Mouse (Mus musculus): ENCODE results near the gene Spryd7.

DNA sequence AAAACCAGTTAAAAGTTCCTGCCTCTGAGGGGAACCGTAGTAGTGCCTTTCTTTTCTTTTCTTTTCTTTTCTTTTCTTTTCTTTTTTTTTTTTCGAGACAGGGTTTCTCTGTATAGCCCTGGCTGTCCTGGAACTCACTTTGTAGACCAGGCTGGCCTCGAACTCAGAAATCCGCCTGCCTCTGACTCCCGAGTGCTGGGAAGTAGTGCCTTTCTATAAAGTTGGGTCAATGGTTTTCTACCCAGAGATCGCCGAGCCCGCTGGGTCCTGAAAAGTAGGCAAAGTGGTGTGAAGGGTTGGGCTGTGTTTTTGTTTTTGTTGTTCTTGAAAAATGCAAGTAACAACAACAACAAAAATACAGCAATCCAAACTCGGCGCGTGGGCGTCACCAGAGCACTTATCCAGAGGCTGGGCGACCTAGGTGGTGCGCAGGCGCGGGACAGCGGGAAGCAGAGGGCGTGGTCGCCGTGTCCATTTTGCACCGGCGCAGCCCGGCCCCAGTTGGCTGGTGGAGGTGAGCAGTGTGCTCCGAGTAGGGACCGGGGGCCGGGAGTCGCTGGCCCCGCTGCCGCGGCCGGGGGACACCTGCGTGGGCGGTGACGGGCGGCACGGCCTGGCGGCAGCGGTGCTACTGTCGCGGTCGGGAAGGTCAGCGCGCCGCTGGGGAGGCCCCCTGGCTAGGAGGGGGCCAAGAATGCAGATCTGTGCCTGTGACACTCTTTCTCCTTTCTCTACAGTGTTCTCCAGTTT lies 42.5 kb upstream of the Spryd7 start:
- no peak for TF ChIP-seq CTCF (IDR thresholded peaks at IDR 0.05; ENCODE audit: low read depth)
- no peak for TF ChIP-seq EP300 (optimal IDR thresholded peaks at IDR 0.05)

Measured in stomach, postnatal 0 days (tissue).